Mouse (Mus musculus): ENCODE measurements around the gene Sf3a2.
"Not testable (repeated sequence)": the region's sequence is repeated elsewhere in the genome, so short reads cannot be mapped to it uniquely, and the experiment has no call there.

Gene Sf3a2

DNA sequence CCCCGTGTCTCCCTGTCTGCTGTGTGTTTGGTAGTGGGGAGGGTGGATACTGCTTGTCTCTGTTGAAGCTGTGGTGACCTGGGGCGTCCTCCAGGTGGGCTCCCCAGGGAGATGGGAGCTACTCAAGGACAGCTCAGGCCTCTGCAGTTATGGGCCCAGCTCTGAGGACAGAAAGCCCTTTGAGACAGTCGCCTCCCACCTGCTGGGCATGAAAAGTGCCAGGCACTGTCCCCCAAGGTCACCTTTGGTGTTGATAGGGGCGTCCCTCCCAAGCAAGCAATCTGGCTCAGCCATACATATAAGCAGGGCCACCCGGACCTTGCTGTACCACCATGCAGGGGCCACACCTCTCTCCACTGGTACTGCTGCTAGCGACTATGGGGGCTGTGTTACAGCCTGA is 6.9 kb downstream of the Sf3a2 start, which contains the start of gene Amh:
TSS of gene Amh (plus strand) at position 328 of the 400 bp plus-strand sequence.
- DNase-seq (ENCODE audit: low spot score): no peak

- DNase-seq (ENCODE audit: low spot score): no peak
Measured at GRCm38 (mm10) chr10:80805322-80805721, 7.3 kb downstream of the Sf3a2 start.

DNA sequence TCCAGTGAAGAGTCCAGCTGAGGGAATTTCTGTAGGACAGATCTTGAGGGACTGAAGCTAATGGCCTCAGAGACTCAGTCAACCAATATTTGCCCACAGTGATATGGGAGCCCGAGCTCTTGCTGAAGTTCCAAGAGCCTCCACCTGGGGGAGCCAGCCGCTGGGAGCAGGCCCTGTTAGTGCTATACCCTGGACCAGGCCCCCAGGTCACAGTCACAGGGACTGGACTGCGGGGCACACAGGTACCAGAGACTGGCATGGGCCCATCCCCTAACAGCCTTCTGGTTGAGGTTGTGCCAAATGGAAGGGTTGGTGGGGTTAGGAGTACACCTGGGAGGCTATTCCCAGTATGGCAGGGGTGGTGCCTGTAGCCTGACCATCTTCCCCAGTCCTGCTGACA is 7.9 kb downstream of the Sf3a2 start:
- DNase-seq (ENCODE audit: low spot score): peak; percentile 72

- no peak for DNase-seq (ENCODE audit: low spot score)
Measured at GRCm38 (mm10) chr10:80806341-80807056, 8.5 kb downstream of the Sf3a2 start.

GRCm38 (mm10) chr10:80807057-80807627 is 9.1 kb downstream of the Sf3a2 start:
- DNase-seq (ENCODE audit: low spot score): no peak

DNA sequence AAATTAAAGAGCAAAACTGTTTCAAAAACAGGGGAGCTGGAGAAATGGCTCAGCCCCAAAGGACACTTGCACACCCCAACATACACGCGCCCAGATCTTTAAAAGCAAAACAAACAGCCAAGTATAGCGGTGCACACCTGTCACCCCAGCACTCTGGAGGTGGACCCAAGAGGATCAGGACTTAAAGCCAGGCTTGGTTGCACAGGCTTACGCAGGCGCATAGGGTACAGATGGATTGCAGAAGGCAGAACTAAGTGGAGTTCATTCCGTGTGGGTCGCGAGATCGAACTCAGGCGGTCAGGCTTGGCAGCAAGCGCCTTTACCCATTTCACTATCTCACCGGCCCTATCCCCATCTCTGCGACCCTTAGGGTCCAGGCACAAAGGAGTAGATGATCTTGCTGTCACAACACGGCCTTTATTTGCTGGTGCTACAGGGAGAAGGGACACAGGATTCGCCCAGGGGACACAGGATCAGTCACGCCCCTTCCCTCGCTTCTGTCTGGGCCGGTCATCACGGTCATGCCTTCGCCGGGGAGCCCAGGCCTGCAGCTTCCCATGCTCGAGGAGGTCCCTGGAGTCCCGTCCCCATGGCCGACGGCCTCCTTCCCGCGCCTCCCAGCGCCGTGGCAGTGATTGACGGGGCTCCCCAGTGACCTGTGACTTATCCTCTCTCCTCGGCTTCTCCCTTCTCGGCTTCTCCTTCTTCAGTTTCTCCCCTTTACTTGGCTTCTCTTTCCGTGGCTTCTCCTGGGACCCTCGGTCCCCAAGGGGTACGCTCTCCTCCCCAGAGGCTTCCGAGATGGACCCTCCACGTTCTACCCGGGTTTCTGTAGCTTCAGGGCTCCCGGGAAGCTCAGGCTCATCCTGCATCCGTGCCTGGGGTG is 10.3 kb downstream of the Sf3a2 start:
- no peak for DNase-seq (ENCODE audit: low spot score)

GRCm38 (mm10) chr10:80808985-80809632 is 11.1 kb downstream of the Sf3a2 start:
- no peak for DNase-seq (ENCODE audit: low spot score)

GRCm38 (mm10) chr10:80810084-80810483 is 12.1 kb downstream of the Sf3a2 start:
- no peak for DNase-seq (ENCODE audit: low spot score)

DNA sequence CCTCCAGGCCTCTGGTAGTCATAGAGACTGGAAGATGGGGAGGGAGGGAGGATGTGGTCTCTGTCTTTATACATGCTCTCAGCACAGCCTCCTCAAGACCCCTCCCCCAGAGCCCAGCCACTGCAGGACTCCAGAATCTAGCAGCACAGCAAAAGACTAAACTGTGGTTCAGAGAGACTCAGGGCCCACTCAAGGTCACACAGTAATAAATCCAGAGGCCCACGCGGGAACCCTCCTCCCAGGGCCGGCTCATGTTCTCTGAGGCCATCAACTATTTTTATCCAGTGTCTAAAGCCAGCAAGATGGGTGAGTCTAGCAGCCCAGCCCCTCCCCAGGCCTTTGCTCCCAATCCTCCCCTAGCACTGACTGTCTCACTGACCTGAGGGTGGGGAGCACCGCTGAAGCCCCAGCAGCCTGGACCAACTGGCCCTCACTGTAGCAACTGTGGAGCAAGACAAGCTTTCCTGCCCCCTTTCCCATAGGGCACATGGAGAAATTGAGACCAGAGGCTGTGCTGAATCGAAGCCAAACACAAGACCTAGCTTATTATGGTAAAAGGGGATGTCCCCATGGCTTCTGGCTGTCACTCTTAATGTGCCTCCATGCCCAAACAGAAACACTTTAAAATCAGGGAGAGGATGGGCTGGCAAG is 14.5 kb downstream of the Sf3a2 start:
- no peak for DNase-seq (ENCODE audit: low spot score)

DNA sequence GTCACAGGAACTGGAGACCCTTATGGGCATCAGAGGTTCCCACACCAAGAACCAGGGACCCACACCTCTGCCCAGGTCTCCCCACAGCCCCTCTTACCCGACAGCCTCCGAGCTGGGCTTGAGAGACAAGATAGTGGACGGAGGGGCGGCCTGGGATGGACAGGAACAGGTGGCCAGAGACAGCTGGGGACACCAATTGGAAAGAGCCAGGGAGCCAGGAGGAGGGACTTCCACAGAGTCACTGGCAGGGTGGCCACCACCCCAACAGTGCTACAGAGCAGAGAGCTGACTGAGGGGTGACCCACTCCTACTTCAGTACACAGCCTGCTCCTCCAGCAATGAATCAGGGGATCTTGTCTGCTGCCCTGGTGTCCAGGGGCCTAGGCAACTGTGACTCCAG is 15.4 kb downstream of the Sf3a2 start, which contains the start of gene Jsrp1:
TSS of gene Jsrp1 (minus strand) at position 133 of the 400 bp plus-strand sequence.
- no peak for DNase-seq (ENCODE audit: low spot score)

GRCm38 (mm10) chr10:80814800-80815199 is 16.8 kb downstream of the Sf3a2 start:
- no peak for DNase-seq (ENCODE audit: low spot score)

DNA sequence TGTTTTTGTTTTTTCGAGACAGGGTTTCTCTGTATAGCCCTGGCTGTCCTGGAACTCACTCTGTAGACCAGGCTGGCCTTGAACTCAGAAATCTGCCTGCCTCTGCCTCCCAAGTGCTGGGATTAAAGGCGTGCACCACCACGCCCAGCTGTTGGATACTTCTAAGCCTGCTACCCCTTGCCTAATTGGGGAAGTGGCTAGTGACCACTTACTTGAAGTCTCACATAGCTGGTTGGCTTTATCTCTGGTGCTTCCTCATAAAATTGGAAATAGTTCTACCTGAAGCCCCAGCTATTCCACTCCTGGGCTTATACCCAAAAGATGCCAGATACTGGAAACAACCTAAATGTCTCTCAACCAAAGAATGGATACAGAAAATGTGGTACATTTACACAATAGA is 18.3 kb downstream of the Sf3a2 start:
- not testable (repeated sequence) for DNase-seq (ENCODE audit: low spot score)

- no peak for DNase-seq (ENCODE audit: low spot score)
Measured at GRCm38 (mm10) chr10:80817164-80817563, 19.2 kb downstream of the Sf3a2 start.

GRCm38 (mm10) chr10:80817955-80818354 is 20.0 kb downstream of the Sf3a2 start:
- DNase-seq (ENCODE audit: low spot score): not testable (repeated sequence)

- peak; percentile 61 for DNase-seq (ENCODE audit: low spot score)
Measured at GRCm38 (mm10) chr10:80818599-80819281, 20.7 kb downstream of the Sf3a2 start.

GRCm38 (mm10) chr10:80819406-80819805 is 21.4 kb downstream of the Sf3a2 start:
- no peak for DNase-seq (ENCODE audit: low spot score)

DNA sequence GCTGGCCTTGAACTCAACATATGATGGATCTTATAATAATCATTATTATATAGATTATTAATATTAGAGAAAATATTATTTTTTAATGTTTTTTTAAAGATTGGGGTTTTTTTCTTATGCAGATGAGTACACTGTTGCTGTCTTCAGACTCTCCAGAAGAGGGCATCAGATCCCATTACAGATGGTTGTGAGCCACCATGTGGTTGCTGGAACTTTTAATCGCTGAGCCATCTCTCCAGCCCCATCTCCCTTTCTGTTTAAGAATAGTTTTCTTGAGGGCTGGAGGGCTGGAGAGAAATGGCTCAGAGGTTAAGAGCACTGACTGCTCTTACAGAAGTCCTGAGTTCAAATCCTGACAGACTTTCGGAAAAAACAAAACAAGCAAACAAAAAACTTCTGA is 24.0 kb downstream of the Sf3a2 start:
- DNase-seq (ENCODE audit: low spot score): no peak

DNA sequence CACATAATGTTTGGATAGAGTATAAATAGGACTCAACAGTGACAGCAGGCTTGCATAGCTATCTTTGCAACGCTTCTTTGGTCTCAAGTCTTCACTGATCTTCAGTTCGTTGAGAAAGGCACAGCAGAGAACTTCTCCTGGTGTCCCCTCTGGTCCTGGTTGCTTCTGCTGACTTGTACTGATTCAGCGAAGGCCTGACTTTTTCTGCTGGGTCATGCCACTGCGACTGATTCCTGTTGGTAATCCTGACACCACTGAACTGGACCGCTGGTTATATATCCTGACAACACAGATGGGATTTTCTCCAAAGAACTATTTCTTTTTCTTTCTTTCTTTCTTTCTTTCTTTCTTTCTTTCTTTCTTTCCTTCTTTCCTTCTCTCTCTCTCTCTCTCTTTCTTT is 24.5 kb downstream of the Sf3a2 start:
- no peak for DNase-seq (ENCODE audit: low spot score)

DNA sequence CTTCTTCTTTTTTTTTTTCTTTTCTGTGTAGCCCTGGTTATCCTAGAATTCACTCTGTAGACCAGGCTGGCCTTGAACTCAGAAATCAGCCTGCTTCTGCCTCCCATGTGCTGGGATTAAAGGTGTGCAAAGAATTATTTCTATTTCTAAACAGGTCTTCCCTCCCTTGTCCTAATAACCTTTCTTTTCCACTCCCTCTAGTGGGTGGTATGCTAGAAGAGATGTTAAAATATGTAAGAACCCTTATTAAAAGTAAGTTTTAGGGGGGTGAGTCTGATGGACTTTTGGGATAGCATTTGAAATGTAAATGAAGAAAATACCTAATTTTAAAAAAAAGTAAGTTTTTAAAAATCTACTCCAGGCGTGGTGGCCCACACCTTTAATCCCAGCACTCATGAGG is 25.3 kb downstream of the Sf3a2 start:
- DNase-seq (ENCODE audit: low spot score): no peak

DNA sequence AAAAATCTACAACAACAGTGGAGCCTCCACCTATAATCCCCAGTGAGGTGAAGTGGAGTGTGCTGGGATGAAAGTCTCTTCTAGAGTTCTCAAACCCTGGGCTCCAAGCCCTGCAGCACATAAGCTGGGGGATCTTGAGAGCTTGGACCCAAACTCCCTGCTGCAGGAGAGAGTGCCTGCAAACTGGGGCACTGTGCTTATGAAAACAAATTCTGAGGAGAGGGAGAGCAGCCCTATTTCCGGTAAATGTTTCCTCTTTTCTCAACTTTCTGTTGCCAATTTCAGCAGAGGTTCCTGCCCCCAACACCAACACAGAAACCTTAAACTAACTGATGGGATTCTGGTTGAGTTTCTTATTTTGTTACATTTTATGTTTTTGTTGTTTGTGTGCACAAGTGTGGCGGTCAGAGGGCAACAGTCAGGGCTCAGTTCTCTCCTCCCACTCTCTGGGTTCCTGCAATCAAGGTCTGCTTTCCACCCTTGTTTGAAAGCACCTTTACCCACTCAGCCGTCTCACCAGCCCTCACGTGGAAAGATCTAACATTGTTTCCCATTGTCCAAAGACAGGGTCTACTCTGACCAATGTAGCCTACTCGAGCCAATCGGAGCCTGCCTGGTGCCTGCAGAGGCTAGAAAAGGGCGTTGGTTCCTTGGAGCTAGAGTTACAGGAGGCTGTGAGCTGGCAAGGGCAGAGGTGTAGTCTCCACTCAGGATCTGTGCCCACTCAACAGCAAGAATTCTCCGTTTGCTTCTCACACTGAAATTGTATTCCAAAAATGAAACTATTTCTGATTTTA is 26.0 kb downstream of the Sf3a2 start:
- no peak for DNase-seq (ENCODE audit: low spot score)
